ENCODE assay signal across 8 mouse cellular contexts in genomic region chr7:46845211-46845977, GRCm38 (mm10). TPM values are rescaled to one million over a fixed set of nuclear protein-coding genes. Genes with fewer than 3 reads are reported as not detected.
A peak's percentile ranks its signal among the peaks of the same experiment; 100 is the strongest.
DNase-seq lines count a peak whose midpoint lies in the region; ATAC-seq lines count a peak whose summit lies in the region.

No protein-coding gene starts in this region.

- no peaks in the 10 kb centered on the region for H3K27me3 ChIP-seq in hindbrain, embryonic 15.5 days

- peaks cover 22% of the 10 kb centered on the region for H3K36me3 ChIP-seq in hindbrain, embryonic 15.5 days

- peak; percentile 91 for ATAC-seq in hindbrain, embryonic 15.5 days (ENCODE audit: low FRiP score, low read depth)

- DNase-seq in T-cell, adult 2 months (ENCODE audit: low spot score), result peak; percentile 88
- peak; percentile 88 to 90 for DNase-seq in cerebellum, postnatal 36 days
- peak; percentile 92 for DNase-seq in frontal cortex, postnatal 36 days (ENCODE audit: low spot score in 2 of 2)
- DNase-seq in left cerebral cortex, adult 11 months (ENCODE audit: low spot score), result peak; percentile 79
- DNase-seq in lung, postnatal 36 days, result peak; percentile 97
- peak; percentile 93 for DNase-seq in retina, embryonic 14.5 days (ENCODE audit: low spot score)
- peak; percentile 92 to 93 for DNase-seq in thymus, postnatal 36 days

- no peaks in the 10 kb centered on the region for H3K9me3 ChIP-seq in hindbrain, embryonic 15.5 days

- H3K9ac ChIP-seq in hindbrain, embryonic 15.5 days, result peak overlapping the region; percentile 90

- peak overlapping the region; percentile 91 for H3K4me3 ChIP-seq in hindbrain, embryonic 15.5 days

- peak overlapping the region; percentile 91 for H3K27ac ChIP-seq in hindbrain, embryonic 15.5 days (replicated peaks)

- peaks cover 21% of the 10 kb centered on the region for H3K4me1 ChIP-seq in hindbrain, embryonic 15.5 days (replicated peaks)

- H3K4me2 ChIP-seq in hindbrain, embryonic 15.5 days, result peak overlapping the region; percentile 93

- under 1% methylated on average over 50 of the region's 51 CpGs for WGBS in hindbrain, embryonic 15.5 days

RNA-seq across cellular contexts. Expression of gene Ldha, which starts 4.1 kb away (rescaled TPM):
- polyA plus RNA-seq in hindbrain, embryonic 15.5 days (2015; fragmentation: Nextera tagmentation; extraction: Ambion mirVana), result 696 and 729 TPM in 2 replicates

RNA-seq across cellular contexts. Expression of gene Ldhc, which starts 15.6 kb away (rescaled TPM):
- 0.30 and 0.34 TPM in 2 replicates for polyA plus RNA-seq in hindbrain, embryonic 15.5 days (2015; fragmentation: Nextera tagmentation; extraction: Ambion mirVana)

RNA-seq across cellular contexts. Expression of gene Gtf2h1, which starts 49.5 kb away (rescaled TPM):
- polyA plus RNA-seq in hindbrain, embryonic 15.5 days (2015; fragmentation: Nextera tagmentation; extraction: Ambion mirVana), result 39.5 and 41.2 TPM in 2 replicates

RNA-seq across cellular contexts. Expression of gene Hps5, which starts 49.5 kb away (rescaled TPM):
- polyA plus RNA-seq in hindbrain, embryonic 15.5 days (2015; fragmentation: Nextera tagmentation; extraction: Ambion mirVana), result 13.2 and 14.4 TPM in 2 replicates

Comparison
In these comparisons a context has a peak if more than half of its experiments do, and no peak if none do; other contexts are left out.
1. Peak in every context shown above with its lines: DNase-seq, ATAC-seq, H3K4me3 ChIP-seq and H3K27ac ChIP-seq.